ENCODE assay signal across 19 mouse cellular contexts in the genomic region with DNA sequence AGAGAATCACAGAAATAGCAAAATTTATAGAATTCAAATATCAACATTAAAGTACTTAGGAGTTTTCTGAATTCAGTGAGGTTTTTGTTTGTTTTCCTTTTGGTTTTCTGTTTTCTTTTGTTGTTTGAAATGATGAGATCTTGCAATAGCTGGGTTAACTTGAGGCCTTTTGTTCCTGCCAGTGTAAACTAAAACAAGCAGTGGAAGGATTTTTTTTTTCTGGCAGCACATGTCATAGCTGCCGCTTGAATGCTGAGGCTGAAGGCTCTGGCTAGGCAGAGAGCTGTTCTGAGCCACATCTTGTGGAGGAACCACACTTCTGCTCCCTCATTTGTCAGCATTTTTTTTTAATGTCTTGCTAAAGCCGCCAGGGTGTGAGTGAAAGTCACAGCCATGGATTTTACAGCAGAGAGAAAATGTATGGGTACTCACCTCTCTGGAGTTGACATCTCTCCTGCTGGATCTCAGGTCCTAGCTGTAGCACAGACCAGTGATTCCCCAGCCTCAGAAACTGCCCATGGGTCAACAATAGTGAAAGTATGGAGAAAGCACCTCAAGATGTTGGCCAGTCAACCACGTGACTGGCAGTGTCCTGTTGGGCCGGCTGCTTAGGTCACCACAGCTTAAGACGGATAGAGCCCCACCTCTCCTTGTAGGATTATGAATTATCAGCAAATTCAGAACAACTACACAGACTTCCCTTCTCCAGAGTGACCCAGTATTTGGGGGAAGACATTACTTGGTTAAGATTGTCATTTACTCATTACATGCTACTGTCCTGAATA.
A peak's percentile ranks its signal among the peaks of the same experiment; 100 is the strongest.
DNase-seq lines count a peak whose midpoint lies in the region; ATAC-seq and TF ChIP-seq lines count a peak whose summit lies in the region.
"Had no signal": no experiment of that assay in that cellular context is flagged by ENCODE, and none has a peak within 500 bp of the region (broad histone marks: within the 10 kb centered on the region; RNA-seq: fewer than 3 reads in every experiment).

No protein-coding gene starts in this region.

- no peak for TF ChIP-seq EP300 in heart, adult 2 months (IDR thresholded peaks at IDR 0.05; ENCODE audit: insufficient read depth, low read depth, low read length)

- peak overlapping the region; percentile 31 for H3K27ac ChIP-seq in heart, adult 2 months
- H3K27ac ChIP-seq in lung, embryonic 14.5 days (ENCODE audit: low read depth) = peak overlapping the region; percentile 63
- peak overlapping the region; percentile 49; the same call in 1 of the 2 replicates for H3K27ac ChIP-seq in liver, embryonic 15.5 days (replicated peaks)
- peak overlapping the region; percentile 48 for H3K27ac ChIP-seq in macrophage
- H3K27ac ChIP-seq: embryonic facial prominence, embryonic 15.5 days; hindbrain, embryonic 15.5 days; limb, embryonic 13.5 days; midbrain, embryonic 12.5 days; neural tube, embryonic 15.5 days had no signal

- intact Hi-C loops in heart, adult 2 months (cut with DNase I) = loop anchor here (5.0 kb wide), 1 partner anchor 76 kb away; no protein-coding TSS in a partner anchor
- intact Hi-C loops in heart, postnatal 10 days (cut with DNase I) = no loop called here

- no peak for TF ChIP-seq POLR2A in heart, adult 2 months (IDR thresholded peaks at IDR 0.05; ENCODE audit: insufficient read depth, low read depth, low read length)

- no peak overlapping the region for H3K4me2 ChIP-seq in lung, embryonic 14.5 days
- no peak overlapping the region for H3K4me2 ChIP-seq in liver, embryonic 15.5 days
- H3K4me2 ChIP-seq: embryonic facial prominence, embryonic 15.5 days; hindbrain, embryonic 15.5 days; limb, embryonic 13.5 days; midbrain, embryonic 12.5 days; neural tube, embryonic 15.5 days had no signal

- H3K9ac ChIP-seq in heart, adult 2 months (ENCODE audit: low read depth, low read length) = no peak overlapping the region
- H3K9ac ChIP-seq in lung, embryonic 14.5 days = no peak overlapping the region
- no peak overlapping the region for H3K9ac ChIP-seq in liver, embryonic 15.5 days
- H3K9ac ChIP-seq: embryonic facial prominence, embryonic 15.5 days; hindbrain, embryonic 15.5 days; limb, embryonic 13.5 days; midbrain, embryonic 12.5 days; neural tube, embryonic 15.5 days had no signal

- 69% methylated on average over 5 of the region's 5 CpGs for WGBS in heart, adult 2 months
- WGBS in lung, embryonic 14.5 days = 70% methylated on average over 5 of the region's 5 CpGs
- WGBS in liver, embryonic 15.5 days (ENCODE audit: insufficient replicate concordance) = 79% methylated on average over 5 of the region's 5 CpGs
- 79% methylated on average over 5 of the region's 5 CpGs for WGBS in macrophage (ENCODE audit: missing documents)

- H3K27me3 ChIP-seq in heart, adult 2 months (ENCODE audit: control insufficient read depth, insufficient read depth, low read length) = no peaks in the 10 kb centered on the region
- no peaks in the 10 kb centered on the region for H3K27me3 ChIP-seq in lung, embryonic 14.5 days (ENCODE audit: insufficient read depth, low read length)
- H3K27me3 ChIP-seq in liver, embryonic 15.5 days = no peaks in the 10 kb centered on the region
- H3K27me3 ChIP-seq: embryonic facial prominence, embryonic 15.5 days; hindbrain, embryonic 15.5 days; limb, embryonic 13.5 days; midbrain, embryonic 12.5 days; neural tube, embryonic 15.5 days had no signal

- H3K36me3 ChIP-seq in heart, adult 2 months (ENCODE audit: control insufficient read depth, insufficient read depth, low read length) = no peaks in the 10 kb centered on the region; the same call in 1 of the 2 replicates
- peaks cover 58% of the 10 kb centered on the region for H3K36me3 ChIP-seq in lung, embryonic 14.5 days (ENCODE audit: insufficient read depth)
- H3K36me3 ChIP-seq in liver, embryonic 15.5 days (replicated peaks) = peaks cover 71% of the 10 kb centered on the region
- peaks cover 16% of the 10 kb centered on the region; the same call in 1 of the 2 replicates for H3K36me3 ChIP-seq in macrophage (ENCODE audit: inconsistent target)

- H3K4me1 ChIP-seq in heart, adult 2 months (ENCODE audit: control insufficient read depth, insufficient read depth, low read length) = no peaks in the 10 kb centered on the region; the same call in 1 of the 2 replicates
- no peaks in the 10 kb centered on the region for H3K4me1 ChIP-seq in lung, embryonic 14.5 days (ENCODE audit: insufficient read depth)
- peaks cover 21% of the 10 kb centered on the region for H3K4me1 ChIP-seq in liver, embryonic 15.5 days (replicated peaks)
- H3K4me1 ChIP-seq: embryonic facial prominence, embryonic 15.5 days; hindbrain, embryonic 15.5 days; limb, embryonic 13.5 days; midbrain, embryonic 12.5 days; neural tube, embryonic 15.5 days had no signal

- TF ChIP-seq CTCF in heart, adult 2 months (IDR thresholded peaks at IDR 0.05) = no peak
- no peak for TF ChIP-seq CTCF in lung, embryonic 14.5 days (IDR thresholded peaks at IDR 0.05; ENCODE audit: low read depth)

- H3K4me3 ChIP-seq in heart, adult 2 months = no peak overlapping the region
- H3K4me3 ChIP-seq in lung, embryonic 14.5 days (ENCODE audit: low read depth, low read length) = no peak overlapping the region
- H3K4me3 ChIP-seq in liver, embryonic 15.5 days (replicated peaks) = no peak overlapping the region
- H3K4me3 ChIP-seq in macrophage (ENCODE audit: inconsistent target) = no peak overlapping the region
- H3K4me3 ChIP-seq: embryonic facial prominence, embryonic 15.5 days; hindbrain, embryonic 15.5 days; limb, embryonic 13.5 days; midbrain, embryonic 12.5 days; neural tube, embryonic 15.5 days had no signal

- no peak for DNase-seq in heart, adult 2 months
- no peak for DNase-seq in heart, postnatal 10 days
- DNase-seq in lung, embryonic 14.5 days = no peak
- DNase-seq in lung, postnatal 25 days (ENCODE audit: low spot score) = no peak
- DNase-seq in urinary bladder, postnatal 36 days (ENCODE audit: low spot score in 2 of 2) = no peak
- no peak for DNase-seq in spleen, adult 18-20 months
- DNase-seq: adrenal gland, postnatal 25 days; cerebellum, adult 9-11 months; gastrocnemius, postnatal 10 days; heart, postnatal 4 days; layer of hippocampus, postnatal 36 days had no signal

- ATAC-seq in lung, embryonic 14.5 days (ENCODE audit: insufficient read depth) = no peak
- ATAC-seq in liver, embryonic 15.5 days (ENCODE audit: insufficient read depth) = no peak
- ATAC-seq: forebrain, embryonic 16.5 days had no signal

- H3K9me3 ChIP-seq in lung, embryonic 14.5 days (ENCODE audit: low read depth, low read length) = no peaks in the 10 kb centered on the region
- H3K9me3 ChIP-seq in liver, embryonic 15.5 days (replicated peaks) = no peaks in the 10 kb centered on the region
- H3K9me3 ChIP-seq: embryonic facial prominence, embryonic 15.5 days; hindbrain, embryonic 15.5 days; limb, embryonic 13.5 days; midbrain, embryonic 12.5 days; neural tube, embryonic 15.5 days had no signal

- H3K79me2 ChIP-seq in heart, adult 2 months (replicated peaks; ENCODE audit: control insufficient read depth, insufficient read depth, low read length) = no peaks in the 10 kb centered on the region
- no peaks in the 10 kb centered on the region for H3K79me2 ChIP-seq in macrophage (ENCODE audit: inconsistent target)
